ENCODE assay signal across 15 mouse cellular contexts in the genomic region with DNA sequence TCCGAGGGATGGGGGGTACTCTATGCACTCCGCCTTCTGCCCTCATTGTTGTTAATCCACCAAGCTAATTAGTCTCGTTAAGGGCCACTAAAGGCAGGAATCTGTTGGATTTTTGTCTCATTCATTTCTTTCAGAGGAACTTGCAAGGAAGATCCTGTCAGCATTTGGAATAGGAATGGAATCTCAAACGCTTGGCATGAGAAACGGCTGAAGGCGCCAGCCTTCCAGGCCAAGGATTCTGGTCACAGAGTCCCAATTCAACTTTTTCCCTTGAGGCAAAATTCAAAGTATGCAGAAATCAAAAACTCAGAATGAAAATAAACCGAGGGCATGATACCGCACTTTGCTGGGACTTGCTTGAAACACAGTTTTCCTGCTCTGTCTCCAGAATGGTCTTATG. TPM values are rescaled to one million over a fixed set of nuclear protein-coding genes. Genes with fewer than 3 reads are reported as not detected.
DNase-seq lines count a peak whose midpoint lies in the region; ATAC-seq lines count a peak whose summit lies in the region.
"Had no signal": no experiment of that assay in that cellular context is flagged by ENCODE, and none has a peak within 500 bp of the region (broad histone marks: within the 10 kb centered on the region; RNA-seq: fewer than 3 reads in every experiment).

No protein-coding gene starts in this region.

- peaks cover 24% of the 10 kb centered on the region for H3K4me1 ChIP-seq in forebrain, embryonic 13.5 days
- peaks cover 13% of the 10 kb centered on the region; the same call in 1 of the 2 replicates for H3K4me1 ChIP-seq in forebrain, embryonic 11.5 days (replicated peaks; ENCODE audit: control insufficient read depth, insufficient read depth, low read length)

- no peaks in the 10 kb centered on the region for H3K36me3 ChIP-seq in forebrain, embryonic 13.5 days (ENCODE audit: poor library complexity, severe bottlenecking)
- no peaks in the 10 kb centered on the region for H3K36me3 ChIP-seq in forebrain, embryonic 11.5 days (ENCODE audit: control insufficient read depth, insufficient read depth, low read length)
- H3K36me3 ChIP-seq: embryonic facial prominence, embryonic 12.5 days had no signal

- no peaks in the 10 kb centered on the region for H3K27me3 ChIP-seq in forebrain, embryonic 13.5 days
- no peaks in the 10 kb centered on the region for H3K27me3 ChIP-seq in forebrain, embryonic 11.5 days (ENCODE audit: control insufficient read depth, insufficient read depth, low read length)
- H3K27me3 ChIP-seq: embryonic facial prominence, embryonic 12.5 days had no signal

- H3K9me3 ChIP-seq in forebrain, embryonic 13.5 days (replicated peaks) = no peaks in the 10 kb centered on the region
- H3K9me3 ChIP-seq in forebrain, embryonic 11.5 days (ENCODE audit: control insufficient read depth, low read length) = no peaks in the 10 kb centered on the region
- H3K9me3 ChIP-seq: embryonic facial prominence, embryonic 12.5 days had no signal

- H3K4me2 ChIP-seq in forebrain, embryonic 13.5 days = 0 out of 2 replicates have a peak overlapping the region, but pooled peaks have one; percentile 6
- H3K4me2 ChIP-seq in forebrain, embryonic 11.5 days (ENCODE audit: low read depth, low read length, severe bottlenecking) = no peak overlapping the region
- H3K4me2 ChIP-seq: embryonic facial prominence, embryonic 12.5 days; liver, embryonic 11.5 days had no signal

- intact Hi-C loops in gastrocnemius, postnatal 36 days (cut with DNase I) = no loop called here

- H3K27ac ChIP-seq in forebrain, embryonic 13.5 days = peak overlapping the region; percentile 60; the same call in 1 of the 2 replicates
- no peak overlapping the region for H3K27ac ChIP-seq in forebrain, embryonic 11.5 days (ENCODE audit: low read depth, low read length)
- H3K27ac ChIP-seq: embryonic facial prominence, embryonic 12.5 days had no signal

- H3K9ac ChIP-seq in forebrain, embryonic 13.5 days = no peak overlapping the region
- H3K9ac ChIP-seq in forebrain, embryonic 11.5 days (ENCODE audit: low read length) = no peak overlapping the region
- H3K9ac ChIP-seq: embryonic facial prominence, embryonic 12.5 days had no signal

- no peak for ATAC-seq in forebrain, embryonic 13.5 days
- ATAC-seq in forebrain, embryonic 11.5 days (replicated peaks; ENCODE audit: low FRiP score) = no peak
- ATAC-seq: inflammation-experienced regulatory T-cells, adult 6 months had no signal

- DNase-seq in forebrain, embryonic 11.5 days (ENCODE audit: low spot score) = no peak
- DNase-seq in lung, postnatal 10 days = peak; percentile 32
- no peak for DNase-seq in lung, postnatal 25 days (ENCODE audit: low spot score)
- peak; percentile 21 to 44 for DNase-seq in gastrocnemius, postnatal 36 days
- DNase-seq in retina, postnatal 1 day = peak; percentile 16
- DNase-seq in testis, postnatal 10 days (ENCODE audit: low spot score) = no peak
- no peak for DNase-seq in yolk sac, embryonic 10.5 days (ENCODE audit: low spot score)
- DNase-seq: cerebellum, adult 9-11 months; kidney, postnatal 4 days; midbrain, embryonic 14.5 days had no signal

- 19% methylated on average over 8 of the region's 8 CpGs for WGBS in forebrain, embryonic 13.5 days
- 23% methylated on average over 8 of the region's 8 CpGs for WGBS in forebrain, embryonic 11.5 days

- H3K4me3 ChIP-seq in forebrain, embryonic 13.5 days = no peak overlapping the region
- H3K4me3 ChIP-seq in forebrain, embryonic 11.5 days (ENCODE audit: low read depth, low read length) = no peak overlapping the region
- H3K4me3 ChIP-seq: embryonic facial prominence, embryonic 12.5 days had no signal

RNA-seq across cellular contexts. Expression of gene Hmgn3, which starts 48.7 kb away (rescaled TPM):
- polyA plus RNA-seq in forebrain, embryonic 13.5 days (2015; fragmentation: Nextera tagmentation; extraction: Ambion mirVana) = 186 and 213 TPM in 2 replicates
- polyA plus RNA-seq in forebrain, embryonic 11.5 days (2014; fragmentation: Nextera tagmentation; extraction: Ambion mirVana) = 176 and 207 TPM in 2 replicates
- total RNA-seq in gastrocnemius, postnatal 36 days (2021) = 1 to 10 TPM; 5.8 to 6.2 TPM
- total RNA-seq: MEL had no signal

Comparison
In these comparisons a context has a peak if more than half of its experiments do, and no peak if none do; other contexts are left out.
1. DNase-seq: peak in lung, postnatal 10 days (single experiment), gastrocnemius, postnatal 36 days (2 of 2) and retina, postnatal 1 day (single experiment); none in forebrain, embryonic 11.5 days (single experiment), lung, postnatal 25 days (single experiment), testis, postnatal 10 days (single experiment) and yolk sac, embryonic 10.5 days (single experiment).